Mouse (Mus musculus): Measurements from ENCODE around the gene Mmel1. TPM values are rescaled to one million over a fixed set of nuclear protein-coding genes. Genes with fewer than 3 reads are reported as not detected.
A peak's percentile ranks its signal among the peaks of the same experiment; 100 is the strongest.

Gene Mmel1
- polyA plus RNA-seq (2015; fragmentation: Nextera tagmentation; extraction: Ambion mirVana) = 0.11 and 0.21 TPM in 2 replicates

DNA sequence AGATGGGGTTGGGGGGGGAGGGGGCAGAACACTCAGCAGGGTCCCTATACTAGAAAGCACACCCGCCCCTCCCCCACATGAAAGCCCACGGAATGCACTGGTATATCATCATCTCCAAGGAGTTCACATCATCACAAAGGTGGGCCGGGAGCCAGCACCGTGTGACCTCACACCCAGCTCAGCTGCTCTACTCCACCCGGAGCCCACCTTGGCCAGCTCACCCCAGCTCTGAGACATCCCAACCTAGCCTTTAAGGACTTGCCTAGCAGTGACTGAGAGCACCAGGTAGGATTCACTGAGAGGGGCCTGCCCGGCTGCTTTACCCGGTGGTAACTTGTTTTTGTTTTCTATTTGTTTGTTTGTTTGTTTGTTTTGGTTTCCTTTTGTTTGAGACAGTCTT, at the start of gene Mmel1:
Gene Mmel1 (plus strand): TSS at position 146 of the 400 bp plus-strand sequence.
- 83% methylated on average over 7 of the region's 7 CpGs for WGBS

DNA sequence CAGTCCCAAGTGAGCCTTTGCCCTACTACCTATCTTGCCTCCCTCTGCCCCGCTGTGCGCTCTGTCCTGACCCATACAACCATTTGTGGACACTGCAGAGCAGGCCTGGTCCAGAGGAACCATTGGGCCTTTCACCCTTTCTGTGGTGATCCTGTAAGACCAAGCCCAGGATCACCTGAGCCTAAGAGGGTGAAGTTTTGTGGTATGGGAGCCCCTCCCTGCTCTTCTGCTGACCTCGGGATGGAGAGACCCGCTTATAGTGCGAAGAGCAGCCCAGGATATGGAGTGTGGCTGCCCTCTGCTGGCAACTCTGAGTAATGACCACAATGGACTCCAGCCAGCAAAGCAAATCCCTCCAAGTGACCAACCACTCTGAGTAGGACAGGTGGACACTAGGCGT, 43.7 kb upstream of the Mmel1 start:
- WGBS = 31% methylated on average over 6 of the region's 6 CpGs
- Histone ChIP-seq H3K4me2 (ENCODE audit: low read length) (no peak overlapping the region), H3K4me3 (replicated peaks; ENCODE audit: low read length) (no peak overlapping the region), H3K27me3 (replicated peaks; ENCODE audit: control insufficient read depth, insufficient read depth, low read length) (peaks cover 14% of the 10 kb centered on the region), H3K36me3 (ENCODE audit: control insufficient read depth, insufficient read depth) (no peaks in the 10 kb centered on the region), H3K9me3 (ENCODE audit: control insufficient read depth, low read length) (no peaks in the 10 kb centered on the region), H3K27ac (ENCODE audit: low read length) (no peak overlapping the region), H3K9ac (replicated peaks; ENCODE audit: low read depth, low read length) (no peak overlapping the region), H3K4me1 (replicated peaks; ENCODE audit: control insufficient read depth, insufficient read depth, low read length) (0 out of 2 replicates have a peak, but pooled peaks cover 3% of the 10 kb centered on the region)
- ATAC-seq = 0 out of 2 replicates have a peak, but pooled peaks have one; percentile 38

More for the DNA sequence above, at the start of gene Mmel1:
- Histone ChIP-seq H3K4me2 (ENCODE audit: low read length) (no peak within 1 kb of the TSS), H3K36me3 (ENCODE audit: control insufficient read depth, insufficient read depth) (no peaks in the 10 kb centered on the region), H3K27ac (ENCODE audit: low read length) (no peak within 1 kb of the TSS), H3K4me3 (replicated peaks; ENCODE audit: low read length) (no peak within 1 kb of the TSS), H3K9ac (replicated peaks; ENCODE audit: low read depth, low read length) (no peak within 1 kb of the TSS), H3K27me3 (replicated peaks; ENCODE audit: control insufficient read depth, insufficient read depth, low read length) (peaks cover 5% of the 10 kb centered on the region; the same call in 1 of the 2 replicates), H3K9me3 (ENCODE audit: control insufficient read depth, low read length) (no peaks in the 10 kb centered on the region), H3K4me1 (replicated peaks; ENCODE audit: control insufficient read depth, insufficient read depth, low read length) (peaks cover 8% of the 10 kb centered on the region)
- ATAC-seq = no peak

DNA sequence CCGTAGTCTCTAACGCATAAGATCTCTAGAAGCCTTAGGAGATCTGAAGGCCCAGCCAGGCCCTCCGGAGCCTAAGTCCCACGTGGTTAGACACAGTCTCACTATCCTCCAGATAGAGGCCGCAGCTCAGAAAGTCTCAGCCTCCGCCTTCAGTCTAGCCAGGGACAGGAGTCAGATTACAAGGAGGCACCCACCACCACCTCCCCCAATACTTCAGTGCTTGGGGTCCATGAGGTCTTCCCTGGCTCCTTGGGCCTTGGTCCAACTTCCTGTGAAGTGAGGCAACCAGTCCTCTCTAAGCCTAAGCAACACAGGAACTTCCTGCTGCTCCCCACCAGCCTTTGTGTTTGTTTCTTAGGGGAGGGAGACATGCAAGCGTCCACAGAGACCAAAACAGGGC, 43.2 kb upstream of the Mmel1 start:
- 50% methylated on average over 7 of the region's 7 CpGs for WGBS

DNA sequence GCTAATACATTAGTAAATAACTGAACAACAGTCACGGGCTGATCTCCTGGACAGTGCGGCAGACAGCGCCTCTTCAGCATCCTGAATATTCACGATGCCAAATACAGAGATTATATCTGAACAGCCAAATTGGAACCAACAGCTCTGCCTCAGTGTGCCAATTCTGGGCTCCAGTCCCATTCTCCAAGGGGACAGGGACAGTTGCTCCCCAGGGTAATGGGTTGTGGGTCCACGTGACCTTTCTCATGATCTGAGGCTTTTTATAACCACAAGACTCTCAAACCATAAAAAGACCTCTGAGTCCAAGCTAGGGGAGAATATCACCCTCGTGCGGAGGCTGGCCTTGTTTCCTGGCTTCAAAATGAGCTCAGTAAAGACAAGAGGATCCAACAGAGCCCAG, 42.2 kb upstream of the Mmel1 start:
- Histone ChIP-seq H3K9me3 (ENCODE audit: control insufficient read depth, low read length) (no peaks in the 10 kb centered on the region), H3K4me2 (ENCODE audit: low read length) (no peak overlapping the region), H3K4me1 (replicated peaks; ENCODE audit: control insufficient read depth, insufficient read depth, low read length) (peaks cover 7% of the 10 kb centered on the region), H3K27me3 (replicated peaks; ENCODE audit: control insufficient read depth, insufficient read depth, low read length) (peaks cover 22% of the 10 kb centered on the region), H3K27ac (ENCODE audit: low read length) (no peak overlapping the region), H3K9ac (replicated peaks; ENCODE audit: low read depth, low read length) (no peak overlapping the region), H3K36me3 (ENCODE audit: control insufficient read depth, insufficient read depth) (no peaks in the 10 kb centered on the region), H3K4me3 (replicated peaks; ENCODE audit: low read length) (no peak overlapping the region)
- no peak for ATAC-seq
- 70% methylated on average over 7 of the region's 7 CpGs for WGBS

More for the DNA sequence above, 43.2 kb upstream of the Mmel1 start:
- H3K9ac ChIP-seq (replicated peaks; ENCODE audit: low read depth, low read length) = no peak overlapping the region
- no peak overlapping the region for H3K4me3 ChIP-seq (replicated peaks; ENCODE audit: low read length)
- no peak overlapping the region for H3K4me2 ChIP-seq (ENCODE audit: low read length)
- H3K27me3 ChIP-seq (replicated peaks; ENCODE audit: control insufficient read depth, insufficient read depth, low read length) = peaks cover 18% of the 10 kb centered on the region
- 0 out of 2 replicates have a peak, but pooled peaks cover 3% of the 10 kb centered on the region for H3K4me1 ChIP-seq (replicated peaks; ENCODE audit: control insufficient read depth, insufficient read depth, low read length)
- no peak overlapping the region for H3K27ac ChIP-seq (ENCODE audit: low read length)
- H3K36me3 ChIP-seq (ENCODE audit: control insufficient read depth, insufficient read depth) = no peaks in the 10 kb centered on the region
- no peak for ATAC-seq
- no peaks in the 10 kb centered on the region for H3K9me3 ChIP-seq (ENCODE audit: control insufficient read depth, low read length)

DNA sequence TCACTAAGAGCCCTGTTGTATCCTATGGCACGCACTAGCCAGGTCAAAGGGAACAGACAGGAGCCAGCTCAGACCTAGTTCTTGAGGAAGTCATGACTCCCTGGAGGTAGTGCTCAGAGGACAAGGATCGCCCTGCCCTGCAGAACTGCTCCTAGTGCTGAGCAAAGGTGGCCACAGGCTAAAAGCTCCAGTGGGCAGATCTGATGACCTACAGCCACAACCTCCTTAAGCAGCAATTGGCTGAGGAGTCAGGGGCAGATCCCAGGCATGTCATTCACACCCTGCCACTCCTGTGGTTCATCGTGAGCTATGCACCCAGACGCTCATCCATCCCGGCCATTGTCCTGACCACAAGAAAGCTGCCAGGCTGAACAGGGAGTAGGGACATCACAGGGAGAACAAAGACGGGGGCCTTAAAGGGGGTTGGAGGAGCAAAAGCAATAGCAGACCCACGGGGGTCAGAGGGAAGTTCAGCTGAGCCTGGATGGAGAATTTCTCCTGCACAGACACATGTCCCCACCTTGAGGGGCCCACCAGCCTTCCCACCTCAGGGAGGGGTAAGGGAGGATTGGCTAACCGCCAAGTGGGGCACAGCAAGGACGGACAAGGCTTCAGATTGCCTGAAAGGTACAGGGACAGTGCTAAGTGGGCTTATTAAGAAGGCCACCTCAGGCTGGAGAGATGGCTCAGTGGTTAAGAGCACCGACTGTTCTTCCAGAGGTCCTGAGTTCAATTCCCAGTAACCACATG, 41.3 kb upstream of the Mmel1 start:
- no peak overlapping the region for H3K4me3 ChIP-seq (replicated peaks; ENCODE audit: low read length)
- H3K4me2 ChIP-seq (ENCODE audit: low read length) = no peak overlapping the region
- no peak overlapping the region for H3K27ac ChIP-seq (ENCODE audit: low read length)
- no peak for ATAC-seq
- no peaks in the 10 kb centered on the region for H3K36me3 ChIP-seq (ENCODE audit: control insufficient read depth, insufficient read depth)
- H3K27me3 ChIP-seq (replicated peaks; ENCODE audit: control insufficient read depth, insufficient read depth, low read length) = peaks cover 25% of the 10 kb centered on the region
- H3K9me3 ChIP-seq (ENCODE audit: control insufficient read depth, low read length) = no peaks in the 10 kb centered on the region
- H3K9ac ChIP-seq (replicated peaks; ENCODE audit: low read depth, low read length) = no peak overlapping the region
- WGBS = 52% methylated on average over 10 of the region's 10 CpGs
- H3K4me1 ChIP-seq (replicated peaks; ENCODE audit: control insufficient read depth, insufficient read depth, low read length) = peaks cover 11% of the 10 kb centered on the region

DNA sequence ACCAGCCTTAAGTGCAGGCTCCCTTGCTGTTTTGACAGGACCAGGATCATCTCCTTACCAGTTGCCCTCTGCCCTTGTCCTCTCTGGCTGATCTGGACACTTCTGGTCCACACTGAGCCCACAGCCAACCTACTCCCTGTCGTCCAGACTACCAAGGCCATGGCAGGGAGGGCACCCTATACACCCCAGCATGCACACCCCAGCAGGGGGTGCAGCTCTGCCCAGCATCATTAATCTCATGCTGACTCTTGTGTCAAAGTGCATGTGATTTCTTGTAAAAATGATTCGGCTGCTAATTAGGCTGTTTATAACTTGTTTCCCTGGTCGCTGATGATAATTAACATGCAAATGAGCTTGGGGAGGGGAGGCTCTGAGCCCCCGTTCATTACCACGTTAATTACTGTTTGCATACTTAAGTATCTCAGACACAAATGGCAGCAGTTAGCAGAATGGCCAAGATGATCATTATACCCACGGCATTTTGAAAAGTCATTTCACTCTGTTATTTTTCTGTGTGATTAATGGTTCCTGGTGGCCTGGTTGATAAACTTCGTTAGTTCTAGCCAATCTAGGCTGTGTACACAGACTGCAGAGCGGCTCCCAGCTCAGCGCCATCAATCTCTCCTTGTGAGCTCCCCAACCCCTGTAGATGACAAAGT, 37.3 kb upstream of the Mmel1 start:
- no peak overlapping the region for H3K4me3 ChIP-seq (replicated peaks; ENCODE audit: low read length)
- no peak overlapping the region for H3K9ac ChIP-seq (replicated peaks; ENCODE audit: low read depth, low read length)
- no peaks in the 10 kb centered on the region for H3K36me3 ChIP-seq (ENCODE audit: control insufficient read depth, insufficient read depth)
- H3K4me1 ChIP-seq (replicated peaks; ENCODE audit: control insufficient read depth, insufficient read depth, low read length) = peaks cover 11% of the 10 kb centered on the region
- no peaks in the 10 kb centered on the region for H3K9me3 ChIP-seq (ENCODE audit: control insufficient read depth, low read length)
- no peak overlapping the region for H3K4me2 ChIP-seq (ENCODE audit: low read length)
- no peak overlapping the region for H3K27ac ChIP-seq (ENCODE audit: low read length)
- peak; percentile 20; the same call in 1 of the 2 replicates for ATAC-seq
- H3K27me3 ChIP-seq (replicated peaks; ENCODE audit: control insufficient read depth, insufficient read depth, low read length) = peaks cover 40% of the 10 kb centered on the region
- 15% methylated on average over 9 of the region's 9 CpGs for WGBS

DNA sequence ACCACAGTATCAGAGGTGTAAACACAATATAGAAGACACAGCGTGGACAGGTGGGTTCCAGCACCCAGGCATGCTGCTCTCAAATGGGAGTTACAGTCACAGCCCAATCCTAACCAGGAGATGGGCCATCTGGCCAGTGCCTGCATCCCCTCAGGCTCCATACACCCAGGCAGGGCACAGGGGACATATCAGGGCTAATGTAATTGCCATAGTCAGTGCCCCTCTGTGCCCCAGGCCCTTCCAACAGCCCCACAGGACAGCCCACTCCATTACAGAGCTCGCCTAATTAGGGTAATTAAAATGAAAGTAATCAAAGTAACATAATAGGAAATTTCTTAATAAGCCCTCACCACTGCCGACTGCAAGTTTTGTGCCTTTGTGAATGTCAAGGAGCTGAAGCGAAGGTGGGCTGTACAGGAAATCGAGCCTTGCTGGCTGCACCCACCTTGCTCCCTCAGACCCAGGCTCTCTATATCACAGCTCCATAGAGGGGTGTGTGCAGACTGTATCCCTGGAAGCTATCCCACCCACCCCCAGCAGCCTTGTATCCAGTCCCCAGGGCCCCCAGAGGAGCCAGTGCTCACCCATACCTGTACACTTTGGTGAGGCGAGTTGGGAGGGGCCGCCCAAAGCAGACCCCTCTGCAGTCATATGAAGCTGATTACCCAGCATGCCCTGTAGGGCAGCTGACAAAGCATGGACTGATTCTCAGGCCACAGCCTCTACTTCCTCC, 33.0 kb upstream of the Mmel1 start:
- no peak for ATAC-seq
- Histone ChIP-seq H3K4me1 (replicated peaks; ENCODE audit: control insufficient read depth, insufficient read depth, low read length) (peaks cover 8% of the 10 kb centered on the region), H3K9ac (replicated peaks; ENCODE audit: low read depth, low read length) (no peak overlapping the region), H3K27me3 (replicated peaks; ENCODE audit: control insufficient read depth, insufficient read depth, low read length) (peaks cover 23% of the 10 kb centered on the region), H3K4me3 (replicated peaks; ENCODE audit: low read length) (no peak overlapping the region), H3K9me3 (ENCODE audit: control insufficient read depth, low read length) (no peaks in the 10 kb centered on the region), H3K4me2 (ENCODE audit: low read length) (no peak overlapping the region), H3K36me3 (ENCODE audit: control insufficient read depth, insufficient read depth) (no peaks in the 10 kb centered on the region), H3K27ac (ENCODE audit: low read length) (no peak overlapping the region)
- 57% methylated on average over 7 of the region's 7 CpGs for WGBS

DNA sequence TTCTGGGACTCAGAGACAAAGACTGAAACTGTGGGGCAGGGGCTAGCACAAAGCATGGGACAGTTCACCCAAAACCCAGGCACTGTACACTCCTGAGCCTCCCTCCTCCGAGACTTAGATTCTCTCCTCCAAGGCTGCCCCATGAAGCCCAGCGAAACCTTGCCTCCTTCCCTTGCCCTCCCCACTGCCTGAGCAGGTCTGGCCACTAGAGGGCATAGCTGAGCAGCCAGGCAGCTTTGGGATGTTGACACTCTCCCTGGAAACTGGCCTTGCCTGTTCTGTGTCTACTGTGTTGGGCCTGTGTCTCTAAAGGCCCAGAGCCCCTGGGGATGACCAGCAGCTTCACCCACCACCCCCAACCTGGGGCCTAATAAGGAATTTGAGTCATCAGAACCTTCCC, 32.2 kb upstream of the Mmel1 start, which contains the start of gene Ttc34:
Gene Ttc34 (plus strand): TSS at position 290 of the 400 bp plus-strand sequence.
- no peak within 1 kb of the TSS for H3K4me2 ChIP-seq (ENCODE audit: low read length)
- H3K27me3 ChIP-seq (replicated peaks; ENCODE audit: control insufficient read depth, insufficient read depth, low read length) = peaks cover 20% of the 10 kb centered on the region
- no peak within 1 kb of the TSS for H3K4me3 ChIP-seq (replicated peaks; ENCODE audit: low read length)
- peaks cover 4% of the 10 kb centered on the region for H3K4me1 ChIP-seq (replicated peaks; ENCODE audit: control insufficient read depth, insufficient read depth, low read length)
- no peaks in the 10 kb centered on the region for H3K36me3 ChIP-seq (ENCODE audit: control insufficient read depth, insufficient read depth)
- no peaks in the 10 kb centered on the region for H3K9me3 ChIP-seq (ENCODE audit: control insufficient read depth, low read length)
- H3K9ac ChIP-seq (replicated peaks; ENCODE audit: low read depth, low read length) = no peak within 1 kb of the TSS
- ATAC-seq = no peak
- H3K27ac ChIP-seq (ENCODE audit: low read length) = no peak within 1 kb of the TSS
- WGBS = 40% methylated on average over 2 of the region's 2 CpGs

DNA sequence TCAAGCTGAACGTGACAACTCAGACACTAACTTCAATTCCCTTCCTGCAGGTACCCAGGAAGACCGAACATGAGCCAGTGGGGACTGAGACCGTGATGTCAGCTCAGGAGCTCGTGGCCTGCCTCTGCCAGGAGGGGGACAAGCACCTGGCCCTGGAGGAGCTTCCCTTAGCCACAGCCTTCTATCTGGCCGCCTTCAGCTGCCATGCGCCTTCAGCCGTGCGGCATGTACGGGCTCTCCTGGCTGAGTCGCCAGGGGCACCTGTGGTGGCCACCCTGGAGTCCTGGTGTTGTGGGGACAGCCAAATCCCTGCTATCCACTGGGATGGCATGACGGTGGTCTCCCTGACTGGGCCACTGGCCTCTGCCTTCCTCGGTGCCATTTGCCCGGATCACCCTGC, 30.6 kb upstream of the Mmel1 start:
- Histone ChIP-seq H3K27me3 (replicated peaks; ENCODE audit: control insufficient read depth, insufficient read depth, low read length) (peaks cover 17% of the 10 kb centered on the region), H3K9me3 (ENCODE audit: control insufficient read depth, low read length) (no peaks in the 10 kb centered on the region), H3K4me3 (replicated peaks; ENCODE audit: low read length) (no peak overlapping the region), H3K4me1 (replicated peaks; ENCODE audit: control insufficient read depth, insufficient read depth, low read length) (no peaks in the 10 kb centered on the region), H3K36me3 (ENCODE audit: control insufficient read depth, insufficient read depth) (no peaks in the 10 kb centered on the region), H3K9ac (replicated peaks; ENCODE audit: low read depth, low read length) (no peak overlapping the region), H3K27ac (ENCODE audit: low read length) (no peak overlapping the region), H3K4me2 (ENCODE audit: low read length) (no peak overlapping the region)
- no peak for ATAC-seq
- 89% methylated on average over 13 of the region's 13 CpGs for WGBS

Data from forebrain, embryonic 16.5 days (tissue).